Mouse (Mus musculus) thymus, adult 2 months (tissue): ENCODE measurements around the gene Atxn7.

ENCODE experiments used
- CTCF ChIP-seq: fragments of 200-500 bp; IDR thresholded peaks from 2 replicates; pipeline ENCODE4 v1.5.1; 2012; ENCODE audit warnings: mild to moderate bottlenecking, control low read depth, low read length, moderate library complexity, borderline replicate concordance; ENCODE audit not compliant: control insufficient read depth, poor library complexity, insufficient read depth; ENCODE audit errors: extremely low read depth
- POLR2A ChIP-seq: fragments of 200-500 bp; IDR thresholded peaks from 2 replicates; pipeline ENCODE4 v1.6.1; 2012; ENCODE audit warnings: mild to moderate bottlenecking, low read length, control low read depth, moderate library complexity; ENCODE audit not compliant: control insufficient read depth, poor library complexity, insufficient read depth; ENCODE audit errors: extremely low read depth

DNA sequence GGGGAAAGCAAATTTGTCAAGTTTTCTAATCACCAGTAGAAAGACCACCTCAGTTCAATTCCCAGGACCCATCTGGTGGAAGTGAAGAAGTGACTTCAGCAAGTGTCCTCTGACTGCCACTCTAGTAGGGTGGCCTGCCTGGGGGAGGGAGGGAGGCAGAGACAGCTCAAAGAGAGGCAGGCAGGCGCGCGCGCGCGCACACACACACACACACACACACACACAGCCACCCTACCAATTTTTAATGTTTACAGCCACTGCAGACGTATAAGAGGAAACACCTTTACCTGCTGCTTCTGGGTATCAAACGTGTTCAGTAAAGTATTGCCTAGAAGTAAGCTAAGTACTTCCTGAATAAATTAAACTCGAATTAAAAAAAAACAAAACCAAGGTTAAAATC is 1.2 kb upstream of the Atxn7 start:
- TF ChIP-seq CTCF (no peak), POLR2A (no peak)
